Mouse (Mus musculus) heart, embryonic 10.5 days (tissue): ENCODE measurements around the gene Zic1. TPM values are rescaled to one million over a fixed set of nuclear protein-coding genes. Genes with fewer than 3 reads are reported as not detected.
A peak's percentile ranks its signal among the peaks of the same experiment; 100 is the strongest.

ENCODE experiments used
- DNase-seq: peaks from one replicate; pipeline ENCODE4 v3.0.0-alpha.2; 2017; ENCODE audit warnings: low spot score
- H3K27ac ChIP-seq: fragments of 300-500 bp; sonication (generic); 2 replicates; pipeline ENCODE4 v1.5.1; 2016; ENCODE audit warnings: mild to moderate bottlenecking
- H3K27me3 ChIP-seq: fragments of 300-500 bp; sonication (generic); 2 replicates; pipeline ENCODE4 v1.6.1; 2016; ENCODE audit warnings: mild to moderate bottlenecking; ENCODE audit not compliant: poor library complexity, insufficient read depth, severe bottlenecking
- H3K36me3 ChIP-seq: fragments of 300-500 bp; sonication (generic); 2 replicates; pipeline ENCODE4 v1.6.1; 2016; ENCODE audit warnings: mild to moderate bottlenecking, moderate library complexity
- H3K4me1 ChIP-seq: fragments of 300-500 bp; sonication (generic); 2 replicates; pipeline ENCODE4 v1.6.1; 2016; ENCODE audit warnings: mild to moderate bottlenecking
- H3K4me3 ChIP-seq: fragments of 300-500 bp; sonication (generic); 2 replicates; pipeline ENCODE4 v1.5.1; 2016; ENCODE audit warnings: mild to moderate bottlenecking, moderate library complexity
- H3K9me3 ChIP-seq: fragments of 300-500 bp; sonication (generic); 2 replicates; pipeline ENCODE4 v1.6.1; 2016; ENCODE audit warnings: mild to moderate bottlenecking, moderate library complexity
- WGBS: fragments of 180-500 bp; shearing (Covaris S2); methylation state at CpG from one replicate; pipeline ENCODE4 v1.1.7; 2016; 5-methylcytosine and 5-hydroxymethylcytosine counted together
- polyA plus RNA-seq: library from polyadenylated mRNA; unstranded; fragments of >200 nt; fragmentation: Nextera tagmentation; extraction: Ambion mirVana; gene quantifications from 2 replicates; pipeline ENCODE4 v1.2.1, GENCODE M21; 2016

Zic1 gene
- polyA plus RNA-seq, 1 experiment from 2014 or later: not detected

DNA sequence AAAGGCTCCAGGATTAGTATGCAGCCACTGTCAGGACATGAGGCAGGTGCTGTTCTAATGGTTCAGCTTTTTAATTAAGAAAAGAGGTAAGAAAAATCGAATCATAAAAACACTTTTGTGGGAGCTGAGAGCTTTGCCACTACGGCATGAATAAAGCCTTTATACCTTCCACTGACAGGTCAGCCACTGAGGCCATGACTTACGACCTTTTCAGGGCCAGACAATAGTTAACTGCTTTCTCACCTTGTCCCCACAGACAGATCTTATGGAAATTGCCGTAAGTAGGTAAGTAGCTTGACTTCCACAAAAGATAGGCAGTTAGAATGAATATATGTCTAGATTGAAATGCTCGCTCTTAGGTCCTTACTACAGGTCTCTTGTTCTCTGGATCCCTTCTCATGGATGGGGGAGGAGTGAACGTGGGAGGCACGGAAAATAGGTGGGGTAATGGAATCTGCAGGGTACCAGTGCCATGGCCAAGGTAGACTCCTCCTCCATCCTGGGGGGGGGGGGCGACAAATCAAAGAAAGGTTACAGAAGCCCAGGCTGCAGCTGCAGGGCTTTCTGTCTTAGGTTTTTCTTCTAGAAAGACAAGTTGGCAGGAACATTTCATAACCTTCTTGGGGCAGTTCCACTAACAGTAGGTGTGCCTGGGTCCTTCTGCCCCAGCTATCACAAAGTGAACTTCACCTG, 27.9 kb upstream of the Zic1 start:
- Histone ChIP-seq H3K4me3 (no peak overlapping the region), H3K36me3 (no peaks in the 10 kb centered on the region), H3K9me3 (no peaks in the 10 kb centered on the region), H3K4me1 (no peaks in the 10 kb centered on the region), H3K27me3 (peaks cover 99% of the 10 kb centered on the region), H3K27ac (no peak overlapping the region)
- WGBS: 8% methylated on average over 8 of the region's 8 CpGs
- no peak for DNase-seq

DNA sequence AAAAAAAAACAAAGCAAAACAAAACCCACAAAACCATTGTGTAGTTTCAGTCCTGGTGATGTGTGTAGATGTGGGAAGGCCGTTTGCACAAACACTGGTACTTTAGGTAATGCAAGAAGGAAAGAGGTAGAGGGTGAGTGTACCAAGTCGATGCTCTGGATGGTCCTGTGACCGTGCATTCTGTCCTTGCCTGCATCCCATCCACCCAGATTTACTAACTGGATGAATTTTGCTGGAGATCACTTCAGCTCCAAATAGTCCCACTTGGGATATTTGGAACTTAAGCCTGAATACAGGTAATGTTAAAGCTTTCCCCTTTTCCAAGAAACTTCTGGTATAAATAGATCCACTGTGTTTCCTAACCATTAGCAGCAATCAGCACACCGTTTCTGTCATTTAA, 22.6 kb upstream of the Zic1 start:
- DNase-seq: no peak
- Histone ChIP-seq H3K9me3 (no peaks in the 10 kb centered on the region), H3K4me1 (peaks cover 3% of the 10 kb centered on the region; the same call in 1 of the 2 replicates), H3K27me3 (peaks cover 100% of the 10 kb centered on the region), H3K27ac (no peak overlapping the region), H3K4me3 (no peak overlapping the region), H3K36me3 (no peaks in the 10 kb centered on the region)
- 5% methylated on average over 4 of the region's 4 CpGs for WGBS

DNA sequence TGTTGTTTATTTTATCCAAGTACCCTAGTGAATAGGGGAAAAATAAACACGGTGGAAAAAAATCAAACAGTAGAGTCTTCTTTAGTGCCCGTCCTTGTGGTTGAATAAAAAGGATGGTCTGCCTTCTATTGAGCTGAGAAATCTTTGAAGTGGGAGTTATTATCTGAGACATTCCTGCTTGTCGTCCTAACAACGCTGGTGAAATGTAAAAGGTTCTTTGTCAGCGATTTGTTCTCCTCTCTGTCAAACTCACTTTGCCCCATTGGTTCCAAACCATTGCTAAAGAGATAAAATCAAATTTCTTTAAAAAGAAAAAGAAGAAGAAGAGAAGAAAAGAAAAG, 22.1 kb upstream of the Zic1 start:
- Histone ChIP-seq H3K4me1 (peaks cover 3% of the 10 kb centered on the region; the same call in 1 of the 2 replicates), H3K27me3 (peaks cover 100% of the 10 kb centered on the region), H3K27ac (no peak overlapping the region), H3K9me3 (no peaks in the 10 kb centered on the region), H3K4me3 (no peak overlapping the region), H3K36me3 (no peaks in the 10 kb centered on the region)
- WGBS: under 1% methylated on average over 5 of the region's 5 CpGs
- no peak for DNase-seq

DNA sequence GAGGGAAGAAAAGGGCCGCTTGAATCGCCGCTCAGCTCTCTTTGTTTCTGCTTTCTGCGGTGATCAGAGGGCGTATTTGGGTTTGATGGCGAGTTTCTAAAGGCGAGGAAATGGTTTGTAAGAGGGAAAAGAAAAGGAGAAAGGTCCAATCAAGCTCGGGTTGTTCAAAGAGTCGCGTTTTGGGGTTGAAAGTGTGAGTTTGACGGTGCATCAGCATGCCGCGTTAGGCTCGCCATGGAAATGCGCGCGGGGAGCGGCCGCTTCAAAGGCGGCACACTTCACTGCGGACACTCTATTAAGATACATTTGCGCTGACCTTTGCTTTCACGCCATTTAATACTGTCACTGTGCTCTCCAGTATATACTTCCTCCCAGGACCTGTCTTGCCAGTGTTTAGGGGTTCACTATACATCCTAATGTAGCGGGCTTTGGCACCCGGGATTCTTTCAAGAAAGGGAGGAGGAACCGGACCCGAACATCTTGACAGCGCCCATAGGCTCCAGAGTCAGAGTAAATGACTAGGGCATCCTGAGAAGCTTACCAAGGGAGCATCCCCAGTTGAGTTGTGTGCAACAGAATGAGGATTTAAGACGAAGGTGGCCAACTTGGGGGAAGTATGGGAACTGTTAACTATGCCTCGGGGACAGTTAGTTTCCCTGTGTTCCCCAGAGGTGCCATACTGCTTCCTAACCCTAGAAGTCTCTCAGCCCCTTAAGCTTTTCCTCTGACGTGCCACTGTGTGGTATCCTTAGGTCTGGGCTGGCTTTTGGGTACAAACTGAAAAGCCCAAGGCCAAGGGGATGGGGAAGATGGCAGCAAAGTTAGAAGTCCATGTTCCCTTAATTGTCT, 21.5 kb upstream of the Zic1 start:
- H3K27me3 ChIP-seq: peaks cover 100% of the 10 kb centered on the region
- peaks cover 3% of the 10 kb centered on the region; the same call in 1 of the 2 replicates for H3K4me1 ChIP-seq
- H3K27ac ChIP-seq: no peak overlapping the region
- no peaks in the 10 kb centered on the region for H3K36me3 ChIP-seq
- under 1% methylated on average over 31 of the region's 31 CpGs for WGBS
- DNase-seq: peak; percentile 65
- H3K4me3 ChIP-seq: no peak overlapping the region
- no peaks in the 10 kb centered on the region for H3K9me3 ChIP-seq

DNA sequence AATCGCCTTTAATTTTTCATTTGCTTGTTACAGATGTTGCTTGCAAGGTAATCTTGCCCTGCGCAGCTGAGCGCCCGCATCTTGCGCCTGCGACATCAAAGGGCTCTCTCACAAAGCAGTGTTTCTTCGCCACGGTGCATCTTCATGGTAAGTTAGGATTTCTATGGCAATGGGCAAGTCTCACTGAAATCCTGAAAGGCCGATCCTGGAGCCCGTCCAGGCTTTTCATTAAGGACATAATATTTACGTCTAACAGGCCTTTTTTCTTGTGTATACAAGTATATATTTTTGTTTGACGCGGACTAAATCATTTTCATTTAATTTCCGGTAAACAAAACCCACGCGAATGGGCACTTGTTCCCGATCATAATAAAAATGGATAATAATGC, 20.9 kb upstream of the Zic1 start:
- Histone ChIP-seq H3K4me3 (no peak overlapping the region), H3K4me1 (peaks cover 8% of the 10 kb centered on the region; the same call in 1 of the 2 replicates), H3K27me3 (peaks cover 100% of the 10 kb centered on the region), H3K9me3 (no peaks in the 10 kb centered on the region), H3K27ac (no peak overlapping the region), H3K36me3 (no peaks in the 10 kb centered on the region)
- DNase-seq: peak; percentile 73
- 1% methylated on average over 17 of the region's 17 CpGs for WGBS

DNA sequence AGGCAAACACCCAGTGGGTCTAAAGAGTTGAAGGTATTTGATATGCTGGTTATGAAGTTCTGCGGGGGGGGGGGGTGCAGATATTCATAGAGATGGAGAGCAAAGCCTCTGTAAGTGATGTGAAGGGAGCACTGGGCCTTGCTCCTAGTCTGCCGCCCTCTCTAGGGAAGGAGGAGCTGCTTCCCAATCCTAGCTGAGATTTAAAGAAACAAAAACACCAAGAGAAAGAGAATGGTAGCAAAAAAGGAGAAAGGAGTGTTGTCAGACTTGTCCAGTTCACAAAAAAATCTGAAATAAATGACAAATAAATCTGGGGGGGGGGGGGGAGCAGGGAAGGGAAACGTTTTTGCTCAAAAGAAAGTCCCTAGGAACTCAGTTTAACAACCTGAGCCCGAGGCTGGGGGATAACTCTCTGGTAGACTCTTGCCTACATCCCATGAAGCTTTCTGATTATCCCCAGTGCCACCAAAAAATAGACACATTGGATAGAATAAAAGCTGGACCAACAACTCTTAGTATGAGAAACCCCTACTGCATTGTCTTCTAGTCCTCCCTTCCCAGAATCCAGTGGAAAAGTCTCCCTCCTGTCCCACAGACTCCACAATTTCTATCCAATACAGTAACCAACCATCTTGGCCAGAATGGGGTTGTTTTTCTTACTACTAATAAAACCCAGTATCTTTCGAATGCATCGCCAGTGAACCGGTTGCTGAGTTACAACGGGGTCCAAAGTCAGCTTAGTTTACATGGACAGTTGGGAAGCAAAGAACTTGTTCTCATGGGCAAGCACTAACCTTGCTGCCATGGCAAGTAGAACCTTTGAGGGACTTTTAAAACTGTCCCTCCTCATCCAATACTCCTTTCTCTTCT, 20.2 kb upstream of the Zic1 start:
- 3% methylated on average over 8 of the region's 8 CpGs for WGBS
- peak; percentile 64 for DNase-seq
- Histone ChIP-seq H3K27ac (no peak overlapping the region), H3K36me3 (no peaks in the 10 kb centered on the region), H3K9me3 (no peaks in the 10 kb centered on the region), H3K27me3 (peaks cover 98% of the 10 kb centered on the region), H3K4me1 (peaks cover 10% of the 10 kb centered on the region; the same call in 1 of the 2 replicates), H3K4me3 (no peak overlapping the region)

DNA sequence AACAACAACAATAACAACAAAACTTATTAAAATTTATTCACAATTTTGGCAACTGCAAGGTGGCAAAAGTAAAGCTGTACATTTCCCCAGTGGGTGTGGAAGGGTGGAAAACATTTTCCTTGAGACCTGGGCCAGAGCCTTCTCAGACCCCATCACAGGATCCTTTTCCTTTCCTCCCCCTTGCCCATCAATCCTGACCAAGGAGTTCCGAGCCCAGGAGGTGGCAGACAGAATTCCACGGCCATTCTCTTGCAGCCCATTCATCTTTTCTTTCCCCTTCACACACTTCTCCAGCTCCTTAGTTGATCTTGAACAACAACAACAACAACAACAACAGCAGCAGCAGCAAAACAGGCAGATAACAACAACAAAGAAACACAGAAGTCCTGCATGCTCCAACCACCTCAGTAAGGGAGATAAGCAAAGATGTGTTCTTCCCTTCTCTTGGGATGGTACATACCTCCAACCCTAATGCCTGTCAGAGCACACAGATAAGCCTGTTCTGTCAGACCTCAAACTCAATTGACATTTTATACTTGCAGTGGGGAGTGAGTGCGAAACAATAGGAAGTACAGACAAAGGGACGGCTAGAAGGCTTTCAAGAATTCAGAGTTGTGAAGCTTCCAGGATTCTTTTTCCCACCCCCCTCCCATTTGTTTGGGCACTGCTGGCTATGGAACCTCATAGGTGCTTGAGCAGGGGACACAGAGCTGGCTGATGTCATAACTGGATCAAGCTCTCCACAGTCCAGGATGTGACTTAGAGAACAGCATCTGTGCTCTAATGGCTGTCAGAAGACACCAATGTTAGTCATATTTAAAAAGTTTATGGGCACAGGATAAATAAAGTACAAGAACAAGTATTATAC, 19.3 kb upstream of the Zic1 start:
- 4% methylated on average over 4 of the region's 4 CpGs for WGBS
- Histone ChIP-seq H3K27me3 (peaks cover 98% of the 10 kb centered on the region), H3K9me3 (no peaks in the 10 kb centered on the region), H3K4me1 (peaks cover 10% of the 10 kb centered on the region; the same call in 1 of the 2 replicates), H3K36me3 (no peaks in the 10 kb centered on the region), H3K27ac (no peak overlapping the region), H3K4me3 (no peak overlapping the region)
- DNase-seq: peak; percentile 27

DNA sequence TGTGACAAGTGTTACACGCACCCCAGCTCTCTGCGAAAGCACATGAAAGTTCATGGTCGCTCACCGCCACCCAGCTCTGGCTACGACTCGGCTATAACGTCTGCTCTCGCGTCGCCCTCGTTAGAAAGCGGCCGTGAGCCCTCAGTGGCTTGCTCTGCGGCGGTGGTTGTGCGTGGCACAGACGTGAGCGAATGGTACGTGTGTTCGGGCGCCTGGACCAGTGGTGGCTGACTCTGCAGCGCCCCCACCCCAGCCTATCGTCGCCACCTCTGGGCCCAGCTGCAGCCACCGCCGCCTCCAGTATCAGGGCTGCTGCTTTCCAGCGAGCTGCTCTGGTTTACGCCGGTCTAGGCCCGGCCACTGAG, 18.5 kb upstream of the Zic1 start:
- no peak overlapping the region for H3K27ac ChIP-seq
- no peak overlapping the region for H3K4me3 ChIP-seq
- DNase-seq: peak; percentile 75

DNA sequence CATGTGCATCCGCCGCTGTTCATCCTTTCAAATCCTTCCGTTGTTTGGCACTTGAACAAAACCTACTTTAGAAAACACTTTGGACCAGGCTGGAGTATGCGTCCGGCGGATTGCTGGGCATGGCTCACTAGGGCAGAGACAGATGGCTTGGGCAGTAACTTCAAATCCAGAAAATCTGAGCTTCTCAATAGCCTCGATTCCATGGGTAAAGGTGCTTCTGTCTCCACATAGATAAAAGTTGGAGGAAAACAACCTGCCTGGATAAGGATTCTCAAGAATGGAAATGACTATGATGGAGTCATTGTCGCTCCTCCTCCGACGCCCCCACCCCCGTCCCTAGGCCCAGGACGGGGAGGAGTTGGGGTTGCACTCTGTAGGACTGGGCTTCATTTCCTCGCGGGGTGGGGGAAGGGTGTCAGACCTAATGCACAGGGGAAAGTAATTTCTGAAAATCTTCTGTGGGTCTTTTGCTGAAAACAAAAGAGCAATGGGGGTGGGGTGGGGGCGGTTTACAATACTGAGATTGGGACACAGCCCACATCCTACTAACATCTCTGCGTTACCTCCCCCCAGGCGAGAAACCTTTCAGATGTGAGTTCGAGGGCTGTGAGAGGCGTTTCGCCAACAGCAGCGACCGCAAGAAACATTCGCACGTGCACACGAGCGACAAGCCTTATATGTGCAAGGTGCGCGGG, 18.0 kb upstream of the Zic1 start:
- Histone ChIP-seq H3K27me3 (peaks cover 98% of the 10 kb centered on the region), H3K9me3 (no peaks in the 10 kb centered on the region), H3K36me3 (no peaks in the 10 kb centered on the region), H3K4me1 (peaks cover 14% of the 10 kb centered on the region; the same call in 1 of the 2 replicates), H3K27ac (no peak overlapping the region), H3K4me3 (no peak overlapping the region)
- WGBS: 2% methylated on average over 28 of the region's 28 CpGs
- peak; percentile 56 for DNase-seq

More for the DNA sequence above, 18.5 kb upstream of the Zic1 start:
- Histone ChIP-seq H3K36me3 (no peaks in the 10 kb centered on the region), H3K27me3 (peaks cover 98% of the 10 kb centered on the region), H3K4me1 (peaks cover 10% of the 10 kb centered on the region; the same call in 1 of the 2 replicates), H3K9me3 (no peaks in the 10 kb centered on the region)
- under 1% methylated on average over 30 of the region's 30 CpGs for WGBS

DNA sequence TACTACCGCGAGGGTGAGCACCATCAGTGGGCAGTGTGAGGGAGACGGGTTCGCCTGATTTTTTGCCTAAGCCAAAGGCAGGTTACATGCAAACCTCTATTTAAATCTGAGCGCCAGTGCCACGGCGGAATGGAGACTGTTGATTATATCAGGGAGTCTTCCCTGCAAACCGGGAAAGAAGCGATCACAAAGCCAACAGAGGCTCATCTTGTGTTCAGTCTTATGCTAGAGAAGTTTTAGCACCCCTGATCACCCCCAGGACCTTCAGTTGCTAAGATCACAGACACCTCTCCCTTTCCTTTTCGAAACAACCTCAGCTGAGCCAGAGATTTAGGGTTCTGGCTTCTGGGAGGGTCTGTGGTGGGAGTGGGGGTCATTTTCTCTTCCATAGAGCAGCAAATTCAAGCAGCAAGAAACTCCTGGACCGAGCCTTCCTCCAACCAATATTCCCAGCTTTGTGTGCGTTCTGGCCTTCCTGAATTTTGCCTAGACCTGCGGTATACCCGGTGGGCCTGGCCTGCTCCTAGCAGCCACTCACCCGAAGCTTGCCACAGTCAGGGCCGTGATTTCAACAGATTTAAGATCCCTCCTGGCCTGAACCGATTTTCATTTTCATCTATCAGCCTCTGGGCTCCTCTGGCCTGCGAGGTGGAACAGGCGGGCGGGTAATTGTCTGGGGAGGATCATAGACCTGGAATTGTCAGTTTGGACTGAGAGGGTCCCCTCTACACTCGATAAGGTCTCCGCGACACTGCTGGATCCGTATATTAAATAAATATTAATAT, 17.1 kb upstream of the Zic1 start:
- peaks cover 17% of the 10 kb centered on the region; the same call in 1 of the 2 replicates for H3K4me1 ChIP-seq
- no peaks in the 10 kb centered on the region for H3K9me3 ChIP-seq
- no peak overlapping the region for H3K27ac ChIP-seq
- no peaks in the 10 kb centered on the region for H3K36me3 ChIP-seq
- H3K27me3 ChIP-seq: peaks cover 98% of the 10 kb centered on the region
- 1% methylated on average over 24 of the region's 24 CpGs for WGBS
- no peak overlapping the region for H3K4me3 ChIP-seq
- peak; percentile 74 for DNase-seq

DNA sequence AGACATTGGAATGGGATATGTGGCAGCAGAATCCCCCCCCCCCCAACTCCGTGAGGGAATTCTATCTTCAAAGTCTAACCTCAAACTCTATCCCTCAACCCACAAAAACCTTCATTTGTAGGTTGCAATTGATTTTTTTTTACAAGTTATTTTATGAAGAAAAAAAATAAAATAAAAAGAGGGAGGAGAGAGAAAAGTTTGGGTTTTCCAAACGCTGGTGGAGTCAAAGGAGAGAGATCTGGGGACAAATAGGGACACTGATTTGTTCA, 16.4 kb upstream of the Zic1 start:
- H3K9me3 ChIP-seq: no peaks in the 10 kb centered on the region
- no peaks in the 10 kb centered on the region for H3K36me3 ChIP-seq
- no peak overlapping the region for H3K27ac ChIP-seq
- peaks cover 17% of the 10 kb centered on the region; the same call in 1 of the 2 replicates for H3K4me1 ChIP-seq
- H3K27me3 ChIP-seq: peaks cover 98% of the 10 kb centered on the region
- H3K4me3 ChIP-seq: peak overlapping the region; percentile 70
- DNase-seq: no peak
- WGBS: 0% methylated on average over 2 of the region's 2 CpGs
